Mouse (Mus musculus): ENCODE data around the gene Slit3. TPM values are rescaled to one million over a fixed set of nuclear protein-coding genes. Genes with fewer than 3 reads are reported as not detected.

Gene Slit3
- polyA plus RNA-seq, 1 experiment from 2014 or later: 20.9 TPM

DNA sequence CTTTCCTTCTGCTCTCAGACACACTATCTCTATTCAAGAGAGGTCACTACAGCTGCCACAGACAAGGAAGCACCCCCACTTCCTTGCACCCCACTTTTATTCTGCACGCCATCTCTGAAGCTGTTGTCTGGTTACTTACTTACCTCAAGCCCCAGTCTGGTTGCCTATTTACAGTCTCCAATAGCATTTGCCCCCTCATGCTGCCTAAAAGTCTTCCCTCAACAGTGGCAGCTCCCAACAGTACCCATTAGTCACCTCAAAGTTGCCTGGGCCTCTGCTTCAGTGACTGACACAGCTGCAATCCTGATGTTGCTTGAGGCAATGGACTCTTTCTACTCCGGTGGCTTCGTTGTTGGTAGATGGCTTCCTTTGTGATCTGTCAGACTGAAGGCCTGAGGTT lies 42.4 kb downstream of the Slit3 start:
- Histone ChIP-seq H3K27ac (no peak overlapping the region), H3K4me2 (replicated peaks) (no peak overlapping the region), H3K9ac (no peak overlapping the region), H3K27me3 (no peaks in the 10 kb centered on the region), H3K9me3 (no peaks in the 10 kb centered on the region), H3K36me3 (no peaks in the 10 kb centered on the region), H3K4me1 (peaks cover 28% of the 10 kb centered on the region), H3K4me3 (no peak overlapping the region)
- ATAC-seq (ENCODE audit: low FRiP score, low read depth): no peak
- 93% methylated on average over 3 of the region's 3 CpGs for WGBS

- H3K36me3 ChIP-seq: peaks cover 8% of the 10 kb centered on the region
- no peak for ATAC-seq (ENCODE audit: low FRiP score, low read depth)
- H3K4me2 ChIP-seq (replicated peaks): no peak overlapping the region
- WGBS: 62% methylated on average over 4 of the region's 8 CpGs
- H3K27ac ChIP-seq: no peak overlapping the region; the same call in 1 of the 2 replicates
- no peak overlapping the region for H3K4me3 ChIP-seq
- H3K9me3 ChIP-seq: no peaks in the 10 kb centered on the region
- peaks cover 25% of the 10 kb centered on the region for H3K4me1 ChIP-seq
- H3K9ac ChIP-seq: no peak overlapping the region
- no peaks in the 10 kb centered on the region for H3K27me3 ChIP-seq
Observed at GRCm38 (mm10) chr11:35167176-35167575, 46.2 kb downstream of the Slit3 start.

GRCm38 (mm10) chr11:35171505-35171904 lies 50.5 kb downstream of the Slit3 start:
- H3K9ac ChIP-seq: no peak overlapping the region
- H3K27ac ChIP-seq: no peak overlapping the region
- no peaks in the 10 kb centered on the region for H3K27me3 ChIP-seq
- 82% methylated on average over 6 of the region's 6 CpGs for WGBS
- no peaks in the 10 kb centered on the region for H3K9me3 ChIP-seq
- H3K36me3 ChIP-seq: peaks cover 13% of the 10 kb centered on the region
- H3K4me3 ChIP-seq: no peak overlapping the region
- no peak overlapping the region for H3K4me2 ChIP-seq (replicated peaks)
- peaks cover 25% of the 10 kb centered on the region for H3K4me1 ChIP-seq
- no peak for ATAC-seq (ENCODE audit: low FRiP score, low read depth)

DNA sequence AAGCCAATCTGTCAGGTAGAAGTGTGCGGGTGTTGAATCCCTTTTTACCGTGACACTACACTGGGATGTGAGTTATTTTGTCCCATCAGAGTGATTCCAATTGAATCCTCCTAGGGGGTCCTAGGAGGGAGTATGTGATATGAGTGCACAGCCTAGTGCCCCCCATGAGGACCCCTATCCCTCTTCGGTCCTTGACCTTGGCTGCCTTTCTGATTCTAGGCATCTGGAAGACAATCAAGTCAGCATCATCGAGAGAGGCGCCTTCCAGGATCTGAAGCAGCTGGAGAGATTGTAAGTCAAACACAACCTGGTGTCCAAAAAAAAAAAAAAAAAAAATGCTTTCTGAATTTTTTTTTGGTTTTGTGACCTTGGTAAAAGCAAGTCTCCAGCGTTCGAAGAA lies 56.5 kb downstream of the Slit3 start:
- H3K27ac ChIP-seq: no peak overlapping the region
- peaks cover 29% of the 10 kb centered on the region for H3K4me1 ChIP-seq
- H3K9me3 ChIP-seq: no peaks in the 10 kb centered on the region
- no peak overlapping the region for H3K9ac ChIP-seq
- no peak overlapping the region for H3K4me3 ChIP-seq
- H3K4me2 ChIP-seq (replicated peaks): no peak overlapping the region
- WGBS: 84% methylated on average over 7 of the region's 7 CpGs
- no peaks in the 10 kb centered on the region for H3K27me3 ChIP-seq
- peaks cover 1% of the 10 kb centered on the region; the same call in 1 of the 2 replicates for H3K36me3 ChIP-seq
- ATAC-seq (ENCODE audit: low FRiP score, low read depth): no peak

DNA sequence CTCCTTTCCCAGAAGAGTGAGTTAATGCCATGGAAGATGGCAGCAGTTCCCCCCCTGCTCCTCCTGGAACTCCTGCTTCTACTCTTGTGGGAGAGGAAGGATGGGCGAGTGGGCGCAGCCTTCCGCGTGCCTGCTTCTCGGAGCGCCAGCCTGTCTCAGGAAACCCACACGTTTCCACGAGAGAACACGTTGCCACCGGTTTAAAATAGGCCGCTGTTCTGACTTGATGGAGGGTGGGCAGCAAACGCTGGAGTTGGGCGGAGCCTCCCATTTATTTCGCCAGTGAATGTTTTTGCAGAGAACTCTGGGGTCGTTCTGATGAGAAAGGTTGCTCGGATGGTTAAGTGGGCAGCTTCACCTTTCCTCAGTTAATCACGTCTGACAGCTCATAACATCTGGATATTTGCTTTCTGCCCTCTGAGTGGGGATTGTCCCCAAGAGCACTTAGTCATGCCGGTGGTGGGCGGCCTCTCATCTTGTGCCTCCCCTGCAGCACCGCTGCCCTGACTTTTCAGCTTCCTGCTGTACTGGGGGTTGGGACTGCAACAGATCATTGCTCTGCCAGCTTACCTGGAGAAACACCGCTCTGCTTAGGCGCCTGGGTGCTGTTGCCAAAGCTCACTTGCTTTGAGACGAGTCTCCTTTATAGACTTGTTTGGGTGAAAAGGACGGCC lies 57.3 kb downstream of the Slit3 start:
- H3K9ac ChIP-seq: no peak overlapping the region
- H3K4me2 ChIP-seq (replicated peaks): peak overlapping the region; percentile 45
- H3K4me1 ChIP-seq: peaks cover 26% of the 10 kb centered on the region
- H3K27ac ChIP-seq: no peak overlapping the region
- H3K4me3 ChIP-seq: peak overlapping the region; percentile 14; the same call in 1 of the 2 replicates
- ATAC-seq (ENCODE audit: low FRiP score, low read depth): no peak
- no peaks in the 10 kb centered on the region for H3K27me3 ChIP-seq
- no peaks in the 10 kb centered on the region for H3K36me3 ChIP-seq
- WGBS: 31% methylated on average over 24 of the region's 24 CpGs
- no peaks in the 10 kb centered on the region for H3K9me3 ChIP-seq

- Histone ChIP-seq H3K36me3 (no peaks in the 10 kb centered on the region), H3K4me2 (replicated peaks) (no peak overlapping the region)
- 49% methylated on average over 8 of the region's 8 CpGs for WGBS
Observed at GRCm38 (mm10) chr11:35179305-35179704, 58.3 kb downstream of the Slit3 start.

DNA sequence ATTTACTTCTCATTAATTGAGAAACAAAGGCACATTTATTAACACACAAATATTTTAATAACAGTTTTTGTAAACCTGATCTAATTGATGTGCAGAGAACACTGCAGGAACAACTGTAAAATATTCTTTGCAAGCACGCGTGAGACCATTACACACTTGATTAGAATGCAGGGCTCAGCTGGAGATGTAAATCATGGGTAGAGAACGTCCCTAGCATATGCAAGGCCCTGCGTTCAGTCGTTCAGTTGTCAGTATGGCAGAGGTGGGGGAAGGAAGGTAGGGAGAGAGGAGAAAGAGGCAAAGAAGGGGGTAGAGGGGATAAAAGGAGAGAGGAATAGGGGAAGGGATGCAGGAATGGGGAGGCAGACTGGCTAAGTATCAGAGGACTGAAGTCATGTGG lies 61.9 kb downstream of the Slit3 start:
- Histone ChIP-seq H3K4me3 (no peak overlapping the region), H3K4me1 (peaks cover 9% of the 10 kb centered on the region), H3K27me3 (no peaks in the 10 kb centered on the region), H3K9ac (no peak overlapping the region), H3K4me2 (replicated peaks) (no peak overlapping the region), H3K27ac (no peak overlapping the region), H3K36me3 (peaks cover 10% of the 10 kb centered on the region), H3K9me3 (no peaks in the 10 kb centered on the region)
- ATAC-seq (ENCODE audit: low FRiP score, low read depth): no peak
- WGBS: 50% methylated on average over 5 of the region's 5 CpGs

More at GRCm38 (mm10) chr11:35179305-35179704, 58.3 kb downstream of the Slit3 start:
- ATAC-seq (ENCODE audit: low FRiP score, low read depth): no peak
- H3K9ac ChIP-seq: no peak overlapping the region
- H3K4me3 ChIP-seq: no peak overlapping the region
- H3K9me3 ChIP-seq: no peaks in the 10 kb centered on the region
- H3K27me3 ChIP-seq: no peaks in the 10 kb centered on the region
- H3K4me1 ChIP-seq: peaks cover 18% of the 10 kb centered on the region
- H3K27ac ChIP-seq: no peak overlapping the region

DNA sequence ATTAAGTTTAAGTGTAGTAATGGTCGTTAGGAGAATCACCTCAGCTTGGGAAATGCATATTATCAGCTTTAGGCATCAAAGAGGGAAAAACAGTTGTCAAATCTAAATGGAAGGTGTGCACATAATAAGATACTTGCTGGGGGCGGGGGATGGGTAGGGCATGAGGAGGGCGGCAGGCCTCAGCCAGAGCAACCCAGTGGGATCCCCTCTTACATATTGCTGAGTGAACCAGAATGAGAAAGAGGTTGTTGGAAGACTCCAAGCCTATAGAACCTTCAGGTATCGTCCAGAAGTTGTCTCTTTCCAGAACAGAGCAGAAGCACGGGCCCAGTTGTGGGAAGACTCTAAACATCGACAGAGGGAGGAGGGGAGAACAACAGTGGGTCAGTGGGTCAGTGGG lies 73.8 kb downstream of the Slit3 start:
- WGBS: 78% methylated on average over 6 of the region's 6 CpGs
- H3K9me3 ChIP-seq: no peaks in the 10 kb centered on the region

GRCm38 (mm10) chr11:35196777-35197176 lies 75.8 kb downstream of the Slit3 start:
- H3K4me2 ChIP-seq (replicated peaks): no peak overlapping the region
- no peaks in the 10 kb centered on the region for H3K36me3 ChIP-seq
- no peaks in the 10 kb centered on the region for H3K9me3 ChIP-seq
- no peak overlapping the region for H3K27ac ChIP-seq
- no peak overlapping the region for H3K9ac ChIP-seq
- 89% methylated on average over 7 of the region's 7 CpGs for WGBS
- H3K4me1 ChIP-seq: peaks cover 13% of the 10 kb centered on the region
- H3K27me3 ChIP-seq: no peaks in the 10 kb centered on the region
- ATAC-seq (ENCODE audit: low FRiP score, low read depth): no peak
- no peak overlapping the region for H3K4me3 ChIP-seq

More for the DNA sequence above, 73.8 kb downstream of the Slit3 start:
- H3K4me3 ChIP-seq: no peak overlapping the region
- H3K4me1 ChIP-seq: peaks cover 12% of the 10 kb centered on the region
- no peak for ATAC-seq (ENCODE audit: low FRiP score, low read depth)
- H3K36me3 ChIP-seq: no peaks in the 10 kb centered on the region
- no peaks in the 10 kb centered on the region for H3K27me3 ChIP-seq
- H3K9ac ChIP-seq: no peak overlapping the region
- H3K4me2 ChIP-seq (replicated peaks): no peak overlapping the region
- no peak overlapping the region for H3K27ac ChIP-seq

DNA sequence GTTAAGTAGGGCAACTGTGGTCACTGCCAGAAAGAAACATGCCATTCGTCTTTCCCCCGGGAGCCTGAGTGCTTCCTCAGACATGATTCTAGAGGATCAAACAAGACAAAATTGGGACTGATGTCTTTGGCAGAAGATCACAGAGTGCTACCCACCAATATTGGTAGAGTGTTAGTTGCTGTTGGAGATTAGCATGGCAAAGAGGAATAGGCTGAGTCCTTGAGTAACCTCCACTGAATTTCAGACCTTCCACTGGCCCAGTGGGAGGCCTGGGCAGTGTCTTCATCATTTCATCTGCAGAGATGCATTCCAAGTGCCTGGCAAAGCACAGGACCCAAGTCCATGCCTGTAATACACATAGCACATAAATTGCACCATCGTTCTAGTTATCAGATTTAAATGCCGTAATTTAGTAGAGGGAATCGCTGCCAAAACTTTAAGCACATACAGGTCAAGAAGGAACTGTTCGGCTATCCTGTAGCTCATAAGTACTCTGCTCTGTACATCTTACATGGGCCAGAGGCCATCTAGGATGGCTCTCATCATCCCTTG lies 77.6 kb downstream of the Slit3 start:
- ATAC-seq (ENCODE audit: low FRiP score, low read depth): no peak
- Histone ChIP-seq H3K4me1 (peaks cover 32% of the 10 kb centered on the region), H3K4me2 (replicated peaks) (no peak overlapping the region), H3K4me3 (no peak overlapping the region), H3K36me3 (no peaks in the 10 kb centered on the region), H3K27me3 (no peaks in the 10 kb centered on the region), H3K9ac (no peak overlapping the region), H3K27ac (no peak overlapping the region), H3K9me3 (no peaks in the 10 kb centered on the region)
- 83% methylated on average over 6 of the region's 6 CpGs for WGBS

GRCm38 (mm10) chr11:35202332-35202731 lies 81.3 kb downstream of the Slit3 start:
- H3K9me3 ChIP-seq: no peaks in the 10 kb centered on the region
- H3K27me3 ChIP-seq: no peaks in the 10 kb centered on the region
- H3K4me1 ChIP-seq: peaks cover 39% of the 10 kb centered on the region
- H3K27ac ChIP-seq: no peak overlapping the region
- no peak overlapping the region for H3K9ac ChIP-seq
- no peak overlapping the region for H3K4me3 ChIP-seq
- no peak for ATAC-seq (ENCODE audit: low FRiP score, low read depth)
- no peaks in the 10 kb centered on the region for H3K36me3 ChIP-seq
- 71% methylated on average over 5 of the region's 5 CpGs for WGBS
- H3K4me2 ChIP-seq (replicated peaks): no peak overlapping the region

DNA sequence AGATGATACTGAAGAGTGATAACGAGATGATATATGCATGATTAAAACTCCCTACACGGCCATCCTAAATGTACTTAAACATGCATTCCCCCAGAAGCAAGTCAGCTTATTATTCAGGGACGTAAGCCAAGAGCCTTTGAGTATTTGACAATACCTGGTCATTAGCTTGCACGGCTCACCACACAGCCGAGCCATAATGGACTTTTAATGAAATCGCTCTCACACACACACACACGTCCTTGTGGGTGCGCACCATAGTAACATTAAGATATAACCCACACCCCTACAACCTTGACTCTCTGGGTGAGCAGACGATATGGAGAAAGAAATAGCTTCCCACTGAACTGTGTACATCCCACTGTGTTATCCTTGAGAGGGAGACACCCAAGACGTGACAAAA lies 82.6 kb downstream of the Slit3 start:
- WGBS: 33% methylated on average over 10 of the region's 10 CpGs
- H3K36me3 ChIP-seq: no peaks in the 10 kb centered on the region
- no peaks in the 10 kb centered on the region for H3K9me3 ChIP-seq
- H3K27me3 ChIP-seq: no peaks in the 10 kb centered on the region
- H3K9ac ChIP-seq: no peak overlapping the region
- no peak overlapping the region for H3K4me2 ChIP-seq (replicated peaks)
- H3K4me3 ChIP-seq: no peak overlapping the region
- peaks cover 36% of the 10 kb centered on the region for H3K4me1 ChIP-seq
- H3K27ac ChIP-seq: no peak overlapping the region
- ATAC-seq (ENCODE audit: low FRiP score, low read depth): no peak

- Histone ChIP-seq H3K4me3 (no peak overlapping the region), H3K4me1 (peaks cover 36% of the 10 kb centered on the region), H3K27me3 (no peaks in the 10 kb centered on the region), H3K9ac (no peak overlapping the region), H3K36me3 (no peaks in the 10 kb centered on the region), H3K9me3 (no peaks in the 10 kb centered on the region), H3K4me2 (replicated peaks) (no peak overlapping the region; the same call in 1 of the 2 replicates), H3K27ac (no peak overlapping the region)
- 15% methylated on average over 9 of the region's 9 CpGs for WGBS
- ATAC-seq (ENCODE audit: low FRiP score, low read depth): no peak
Observed at GRCm38 (mm10) chr11:35204084-35204483, 83.1 kb downstream of the Slit3 start.

Data from limb, embryonic 13.5 days (tissue).